In genomic region chr11:51918576-51918975, GRCm38 (mm10) we compare ENCODE assay signal across 18 mouse cellular contexts. TPM values are rescaled to one million over a fixed set of nuclear protein-coding genes. Genes with fewer than 3 reads are reported as not detected.
DNase-seq lines count a peak whose midpoint lies in the region; ATAC-seq and TF ChIP-seq lines count a peak whose summit lies in the region.
"Had no signal": no experiment of that assay in that cellular context is flagged by ENCODE, and none has a peak within 500 bp of the region (broad histone marks: within the 10 kb centered on the region; RNA-seq: fewer than 3 reads in every experiment).

No protein-coding gene starts in this region.

- DNase-seq in heart, adult 2 months = no peak
- DNase-seq in kidney, postnatal 0 days (ENCODE audit: low spot score) = no peak
- no peak for DNase-seq in kidney, adult 18-20 months
- no peak for DNase-seq in lung, postnatal 4 days
- no peak for DNase-seq in CH12.LX (ENCODE audit: extremely low read depth)
- DNase-seq: cerebellum, adult 11-12 months; cerebellum, adult 9-10 months; cerebellum, postnatal 25 days; gastrocnemius, postnatal 14 days; heart, postnatal 14 days had no signal

- dilution Hi-C loops in CH12.LX (cut with MboI; ENCODE audit: extremely low pct_ligation_motif_present, extremely low pct_unique_long_range_greater_than_20kb, low sequenced_read_pairs) = no loop called here

- ATAC-seq in heart, embryonic 11.5 days (replicated peaks; ENCODE audit: insufficient number of reproducible peaks, low FRiP score, low TSS enrichment) = no peak
- ATAC-seq in kidney, postnatal 0 days (replicated peaks; ENCODE audit: low FRiP score, low read depth) = no peak
- no peak for ATAC-seq in lung, embryonic 16.5 days (ENCODE audit: low read depth)
- ATAC-seq: activated CD4-positive, CD25-positive, alpha-beta regulatory T cell, adult 4 months; forebrain, embryonic 15.5 days; Patski had no signal

- TF ChIP-seq POLR2A in heart, adult 2 months (IDR thresholded peaks at IDR 0.05; ENCODE audit: insufficient read depth, low read depth, low read length) = no peak
- TF ChIP-seq POLR2A in CH12.LX (IDR thresholded peaks at IDR 0.05; ENCODE audit: low read depth, low read length) = no peak

- no peaks in the 10 kb centered on the region for H3K79me2 ChIP-seq in heart, adult 2 months (replicated peaks; ENCODE audit: control insufficient read depth, insufficient read depth, low read length)
- no peaks in the 10 kb centered on the region for H3K79me2 ChIP-seq in CH12.LX (replicated peaks; ENCODE audit: control insufficient read depth, extremely low read depth, insufficient read depth, poor library complexity, severe bottlenecking)

- H3K27ac ChIP-seq in heart, adult 2 months = peak overlapping the region; percentile 97; the same call in 1 of the 2 replicates
- no peak overlapping the region for H3K27ac ChIP-seq in heart, embryonic 11.5 days (ENCODE audit: low read depth, low read length)
- H3K27ac ChIP-seq in kidney, postnatal 0 days = peak overlapping the region; percentile 50; the same call in 1 of the 2 replicates
- peak overlapping the region; percentile 57 for H3K27ac ChIP-seq in lung, embryonic 16.5 days (ENCODE audit: low read length)
- no peak overlapping the region for H3K27ac ChIP-seq in CH12.LX (ENCODE audit: insufficient read depth, low read depth)
- H3K27ac ChIP-seq: embryonic facial prominence, embryonic 12.5 days; forebrain, embryonic 15.5 days; heart, embryonic 15.5 days; hindbrain, embryonic 13.5 days had no signal

- in situ Hi-C loops in CH12.LX (cut with MboI; ENCODE audit: low pct_ligation_motif_present, low pct_unique_long_range_greater_than_20kb, low sequenced_read_pairs) = no loop called here

- no peak overlapping the region for H3K4me3 ChIP-seq in heart, adult 2 months
- H3K4me3 ChIP-seq in heart, embryonic 11.5 days (ENCODE audit: low read depth, low read length) = no peak overlapping the region
- no peak overlapping the region for H3K4me3 ChIP-seq in kidney, postnatal 0 days (replicated peaks; ENCODE audit: low read depth, low read length)
- H3K4me3 ChIP-seq in lung, embryonic 16.5 days (ENCODE audit: low read length) = no peak overlapping the region
- no peak overlapping the region for H3K4me3 ChIP-seq in CH12.LX (replicated peaks in 1 of 3; ENCODE audit: low read depth in 2 of 3, low read length in 2 of 3, poor library complexity in 1 of 3)
- H3K4me3 ChIP-seq: embryonic facial prominence, embryonic 12.5 days; forebrain, embryonic 15.5 days; heart, embryonic 15.5 days; hindbrain, embryonic 13.5 days had no signal

- no peak overlapping the region for H3K9ac ChIP-seq in heart, adult 2 months (ENCODE audit: low read depth, low read length)
- H3K9ac ChIP-seq in heart, embryonic 11.5 days (ENCODE audit: low read depth, low read length) = no peak overlapping the region
- no peak overlapping the region for H3K9ac ChIP-seq in kidney, postnatal 0 days (ENCODE audit: low read depth, low read length)
- H3K9ac ChIP-seq in lung, embryonic 16.5 days (ENCODE audit: low read length) = no peak overlapping the region
- H3K9ac ChIP-seq in CH12.LX (ENCODE audit: insufficient read depth, low read depth) = no peak overlapping the region
- H3K9ac ChIP-seq: embryonic facial prominence, embryonic 12.5 days; forebrain, embryonic 15.5 days; heart, embryonic 15.5 days; hindbrain, embryonic 13.5 days had no signal

- H3K4me1 ChIP-seq in heart, adult 2 months (ENCODE audit: control insufficient read depth, insufficient read depth, low read length) = peaks cover 28% of the 10 kb centered on the region
- peaks cover 18% of the 10 kb centered on the region for H3K4me1 ChIP-seq in heart, embryonic 11.5 days (ENCODE audit: control insufficient read depth, insufficient read depth, low read length)
- H3K4me1 ChIP-seq in kidney, postnatal 0 days (replicated peaks; ENCODE audit: insufficient read depth, low read length) = peaks cover 7% of the 10 kb centered on the region
- peaks cover 27% of the 10 kb centered on the region for H3K4me1 ChIP-seq in lung, embryonic 16.5 days (replicated peaks; ENCODE audit: control insufficient read depth, insufficient read depth, low read length)
- H3K4me1 ChIP-seq in CH12.LX (ENCODE audit: control insufficient read depth in 1 of 2, insufficient read depth in 2 of 2) = peaks cover 25 to 39% of the 10 kb centered on the region in 2 experiments

- WGBS in heart, adult 2 months = 96% methylated on average over 2 of the region's 2 CpGs
- WGBS in heart, embryonic 11.5 days (ENCODE audit: insufficient replicate concordance) = 78% methylated on average over 2 of the region's 2 CpGs
- 79% methylated on average over 2 of the region's 2 CpGs for WGBS in kidney, postnatal 0 days
- 80% methylated on average over 2 of the region's 2 CpGs for WGBS in lung, embryonic 16.5 days

- no peak for TF ChIP-seq EP300 in heart, adult 2 months (IDR thresholded peaks at IDR 0.05; ENCODE audit: insufficient read depth, low read depth, low read length)
- TF ChIP-seq EP300 in CH12.LX (IDR thresholded peaks at IDR 0.05; ENCODE audit: low read length) = no peak

- TF ChIP-seq RAD21 in CH12.LX (IDR thresholded peaks at IDR 0.05; ENCODE audit: low read depth, low read length) = no peak; the same call in 1 of the 2 replicates

- no peaks in the 10 kb centered on the region for H3K27me3 ChIP-seq in heart, adult 2 months (ENCODE audit: control insufficient read depth, insufficient read depth, low read length)
- no peaks in the 10 kb centered on the region for H3K27me3 ChIP-seq in heart, embryonic 11.5 days (ENCODE audit: control insufficient read depth, insufficient read depth, low read length)
- no peaks in the 10 kb centered on the region for H3K27me3 ChIP-seq in kidney, postnatal 0 days (ENCODE audit: insufficient read depth, low read length)
- H3K27me3 ChIP-seq in lung, embryonic 16.5 days (ENCODE audit: control insufficient read depth, insufficient read depth, low read depth, low read length) = no peaks in the 10 kb centered on the region
- peaks cover 4% of the 10 kb centered on the region for H3K27me3 ChIP-seq in CH12.LX (replicated peaks)
- H3K27me3 ChIP-seq: embryonic facial prominence, embryonic 12.5 days; forebrain, embryonic 15.5 days; heart, embryonic 15.5 days; hindbrain, embryonic 13.5 days; Patski had no signal

- TF ChIP-seq CTCF in heart, adult 2 months (IDR thresholded peaks at IDR 0.05) = no peak
- no peak for TF ChIP-seq CTCF in kidney, postnatal 0 days (IDR thresholded peaks at IDR 0.05; ENCODE audit: low read depth)
- 0 out of 4 replicates have a peak, but pooled peaks of 1 of the 2 experiments have one; percentile 2 for TF ChIP-seq CTCF in CH12.LX (conservative IDR thresholded peaks at IDR 0.05 in 1 of 2, IDR thresholded peaks at IDR 0.05 in 1 of 2; ENCODE audit: low read depth in 2 of 2, low read length in 2 of 2)

- H3K9me3 ChIP-seq in heart, embryonic 11.5 days (replicated peaks; ENCODE audit: control insufficient read depth, low read length) = no peaks in the 10 kb centered on the region
- no peaks in the 10 kb centered on the region for H3K9me3 ChIP-seq in kidney, postnatal 0 days (replicated peaks; ENCODE audit: low read length)
- 0 out of 2 replicates have a peak, but pooled peaks cover 3% of the 10 kb centered on the region for H3K9me3 ChIP-seq in lung, embryonic 16.5 days (ENCODE audit: control insufficient read depth, low read length)
- peaks cover 8% of the 10 kb centered on the region for H3K9me3 ChIP-seq in CH12.LX (replicated peaks; ENCODE audit: low read length)
- H3K9me3 ChIP-seq: forebrain, embryonic 15.5 days; heart, embryonic 15.5 days; hindbrain, embryonic 13.5 days had no signal

- intact Hi-C loops in heart, adult 2 months (cut with DNase I) = loop anchor here (2.0 to 5.0 kb wide), 2 partner anchors 16 to 34 kb away; no protein-coding TSS in a partner anchor

- H3K36me3 ChIP-seq in heart, adult 2 months (ENCODE audit: control insufficient read depth, insufficient read depth, low read length) = no peaks in the 10 kb centered on the region; the same call in 1 of the 2 replicates
- no peaks in the 10 kb centered on the region for H3K36me3 ChIP-seq in heart, embryonic 11.5 days (ENCODE audit: control insufficient read depth, insufficient read depth, low read length)
- H3K36me3 ChIP-seq in kidney, postnatal 0 days (ENCODE audit: insufficient read depth, low read length) = no peaks in the 10 kb centered on the region
- no peaks in the 10 kb centered on the region for H3K36me3 ChIP-seq in lung, embryonic 16.5 days (ENCODE audit: control insufficient read depth, insufficient read depth, low read length)
- H3K36me3 ChIP-seq in CH12.LX (replicated peaks in 1 of 2; ENCODE audit: control insufficient read depth in 1 of 2, insufficient read depth in 1 of 2, low read length in 1 of 2) = no peaks in the 10 kb centered on the region
- H3K36me3 ChIP-seq: embryonic facial prominence, embryonic 12.5 days; forebrain, embryonic 15.5 days; heart, embryonic 15.5 days; hindbrain, embryonic 13.5 days had no signal

- no peak overlapping the region for H3K4me2 ChIP-seq in heart, embryonic 11.5 days
- no peak overlapping the region for H3K4me2 ChIP-seq in kidney, postnatal 0 days (ENCODE audit: low read length)
- no peak overlapping the region for H3K4me2 ChIP-seq in lung, embryonic 16.5 days (ENCODE audit: low read depth, low read length)
- H3K4me2 ChIP-seq in CH12.LX (ENCODE audit: insufficient read depth, low read depth, poor library complexity, severe bottlenecking) = no peak overlapping the region
- H3K4me2 ChIP-seq: embryonic facial prominence, embryonic 12.5 days; forebrain, embryonic 15.5 days; heart, embryonic 15.5 days; hindbrain, embryonic 13.5 days had no signal

TF ChIP-seq in CH12.LX, 34 proteins besides CTCF, POLR2A, EP300 and RAD21:
- no peak for TF ChIP-seq IRF4 (IDR thresholded peaks at IDR 0.05; ENCODE audit: low read depth, low read length)
- no peak for TF ChIP-seq MYC (IDR thresholded peaks at IDR 0.05; ENCODE audit: low read depth, low read length)
- TF ChIP-seq CHD2 (IDR thresholded peaks at IDR 0.05; ENCODE audit: low read length) = 0 out of 2 replicates have a peak, but pooled peaks have one; percentile 29
TF ChIP-seq in CH12.LX: peak in this region for 1.

RNA-seq across cellular contexts. Expression of gene Cdkn2aipnl, which starts 48.9 kb away (rescaled TPM):
- 10 to 100 TPM; 10.2 to 10.8 TPM for total RNA-seq in heart, adult 2 months (2021)
- 8.4 and 14.1 TPM in 2 replicates for polyA plus RNA-seq in heart, adult 2 months (2012; rRNA removed)
- 78.3 and 82.1 TPM in 2 replicates for polyA plus RNA-seq in heart, embryonic 11.5 days (2014; fragmentation: Nextera tagmentation; extraction: Ambion mirVana)
- 70.8 and 71.7 TPM in 2 replicates for polyA plus RNA-seq in kidney, postnatal 0 days (2015; fragmentation: Nextera tagmentation; extraction: Ambion mirVana)
- 106 TPM in 2 replicates for polyA plus RNA-seq in lung, embryonic 16.5 days (2015; fragmentation: Nextera tagmentation; extraction: Ambion mirVana)
- 170 and 172 TPM in 2 replicates for total RNA-seq in CH12.LX (2012; rRNA removed)
- total RNA-seq in CH12.LX (2014; rRNA removed) = 256 and 271 TPM in 2 replicates
- 200 and 219 TPM in 2 replicates for polyA plus RNA-seq in CH12.LX (2012; ENCODE audit: insufficient read length, low read depth)

Comparison
In these comparisons a context has a peak if more than half of its experiments do, and no peak if none do; other contexts are left out.
1. H3K27ac ChIP-seq: peak in heart, adult 2 months (single experiment), kidney, postnatal 0 days (single experiment) and lung, embryonic 16.5 days (single experiment); none in heart, embryonic 11.5 days (single experiment) and CH12.LX (single experiment).